Mouse (Mus musculus) inflammation-experienced regulatory T-cells, adult 6 months (primary cell): Measurements from ENCODE around the gene Prnd. TPM values are rescaled to one million over a fixed set of nuclear protein-coding genes. Genes with fewer than 3 reads are reported as not detected.

ENCODE experiments used
- ATAC-seq: one replicate; pipeline ENCODE4 v1.8.0; 2017
- polyA plus RNA-seq, 3 experiments: library from polyadenylated mRNA; unstranded; fragments of 100-300 nt; shearing (Covaris generic); gene quantifications; one replicate each; pipeline ENCODE4 v1.2.1; 2017

Prnd gene
- under 1 TPM in 1 of 3 experiments, not detected in 2; 0.30 TPM for polyA plus RNA-seq

DNA sequence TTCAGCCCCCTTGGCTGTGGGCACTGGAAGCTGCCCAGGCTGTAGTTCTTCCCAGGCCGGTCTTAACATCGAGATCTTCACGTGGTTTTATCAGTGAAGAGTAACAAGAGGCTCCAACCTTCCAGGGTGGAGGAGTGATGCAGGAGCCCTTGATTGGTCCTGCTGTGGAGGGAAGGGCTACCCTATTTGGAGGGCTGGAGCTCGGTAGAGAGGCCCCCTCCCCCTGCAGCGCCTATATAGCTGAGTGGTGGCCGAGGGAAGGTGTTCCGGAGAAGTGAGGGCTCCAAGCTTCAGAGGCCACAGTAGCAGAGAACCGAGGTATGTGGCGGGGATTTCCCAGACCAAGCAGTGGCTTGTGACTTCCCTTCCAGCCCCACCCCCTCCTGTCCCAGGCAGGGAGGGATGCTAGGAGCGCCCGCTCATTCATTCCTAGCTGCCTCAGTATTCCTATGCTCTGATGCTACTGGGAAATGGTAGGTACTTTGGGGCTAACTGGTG, at the start of gene Prnd:
Prnd (plus strand) TSS at position 264 of the 498 bp plus-strand sequence.
- peak; percentile 83 for ATAC-seq

DNA sequence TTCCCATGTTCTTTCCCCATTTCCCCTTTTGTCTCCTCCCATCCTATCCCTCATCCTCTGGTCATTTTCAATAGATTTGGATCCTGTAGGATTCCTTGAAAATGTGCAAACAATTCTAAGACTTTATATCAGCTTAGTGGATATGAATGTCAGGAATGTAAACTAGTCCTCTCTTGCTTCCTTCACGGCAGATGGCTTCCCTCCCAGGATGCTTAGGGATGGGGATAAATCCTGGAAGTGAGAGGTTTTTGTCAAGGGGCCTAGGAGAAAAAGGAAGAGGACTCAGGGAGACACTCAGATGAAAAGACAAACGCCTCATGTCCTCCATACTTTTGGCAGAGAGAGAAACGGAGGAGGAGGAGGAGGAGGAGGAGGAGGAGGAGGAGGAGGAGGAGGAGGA, 48.2 kb upstream of the Prnd start:
- ATAC-seq: no peak

- peak; percentile 79 for ATAC-seq
Measured at GRCm38 (mm10) chr2:131902867-131903266, 47.8 kb upstream of the Prnd start.

- ATAC-seq: no peak
Measured at GRCm38 (mm10) chr2:131905025-131905424, 45.6 kb upstream of the Prnd start.

DNA sequence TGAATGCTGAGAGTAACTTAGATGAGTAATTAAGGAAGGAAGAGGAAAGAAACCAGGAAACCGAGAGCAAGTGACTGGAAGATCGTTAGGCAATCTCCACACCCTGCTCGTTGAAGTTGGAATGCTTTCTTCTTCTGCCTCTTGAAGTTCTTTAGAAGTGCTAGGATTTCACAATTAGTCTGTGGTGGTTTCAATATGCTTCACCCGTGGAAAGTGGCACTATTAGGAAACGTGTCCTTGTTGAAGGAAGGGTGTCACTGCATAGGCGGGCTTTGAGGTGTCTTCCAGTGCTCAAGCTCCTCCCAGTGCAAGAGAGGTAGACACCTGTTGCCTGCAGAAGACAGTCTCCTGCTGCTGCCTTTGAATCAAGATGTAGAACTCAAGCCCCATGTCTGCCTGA, 44.9 kb upstream of the Prnd start:
- no peak for ATAC-seq

- ATAC-seq: no peak
Measured at GRCm38 (mm10) chr2:131906266-131906665, 44.4 kb upstream of the Prnd start.

- no peak for ATAC-seq
Measured at GRCm38 (mm10) chr2:131906846-131907245, 43.8 kb upstream of the Prnd start.

DNA sequence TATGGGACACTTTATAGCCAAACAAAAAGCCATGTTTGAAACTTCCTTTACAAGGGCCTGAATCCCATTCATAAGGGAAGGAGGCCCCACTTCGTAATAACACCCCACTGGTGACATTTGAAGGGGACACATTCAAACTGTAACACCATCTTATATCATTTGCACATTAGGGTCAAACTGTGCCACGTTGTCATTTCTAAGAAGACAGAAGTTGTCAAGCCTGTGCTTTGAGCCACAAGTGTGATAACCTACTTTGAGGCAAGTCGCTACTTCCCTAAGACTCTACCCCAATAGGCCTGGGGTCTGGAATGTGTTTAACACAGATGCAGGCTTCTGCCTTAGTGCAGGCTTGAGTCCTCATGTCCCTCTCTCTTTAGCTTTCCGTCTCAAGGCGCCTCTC, 43.4 kb upstream of the Prnd start:
- no peak for ATAC-seq

DNA sequence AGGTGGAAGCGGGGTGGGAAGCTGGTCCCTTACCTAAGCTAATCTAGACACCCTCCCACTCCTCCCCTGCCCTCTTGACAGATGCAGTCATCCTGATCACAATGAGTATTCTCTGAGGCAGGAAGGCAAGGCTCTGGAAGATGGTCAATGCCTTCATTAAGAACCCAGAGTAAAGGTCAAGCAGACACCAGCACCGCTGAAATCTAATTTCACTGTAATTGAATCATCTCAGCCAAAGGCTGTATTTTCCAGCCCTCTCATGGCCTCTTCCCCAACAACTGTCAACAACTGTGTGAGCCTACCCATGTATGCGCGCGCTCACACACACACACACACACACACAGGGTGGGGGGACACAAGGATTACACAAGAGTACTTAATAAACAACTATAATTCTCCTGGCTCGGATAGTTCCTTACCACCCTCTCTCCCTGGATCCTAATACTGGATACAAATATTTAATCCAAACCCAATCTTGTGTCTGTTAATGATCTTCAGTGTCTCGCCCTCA, 42.3 kb upstream of the Prnd start:
- no peak for ATAC-seq

- ATAC-seq: no peak
Measured at GRCm38 (mm10) chr2:131908906-131909305, 41.8 kb upstream of the Prnd start.

DNA sequence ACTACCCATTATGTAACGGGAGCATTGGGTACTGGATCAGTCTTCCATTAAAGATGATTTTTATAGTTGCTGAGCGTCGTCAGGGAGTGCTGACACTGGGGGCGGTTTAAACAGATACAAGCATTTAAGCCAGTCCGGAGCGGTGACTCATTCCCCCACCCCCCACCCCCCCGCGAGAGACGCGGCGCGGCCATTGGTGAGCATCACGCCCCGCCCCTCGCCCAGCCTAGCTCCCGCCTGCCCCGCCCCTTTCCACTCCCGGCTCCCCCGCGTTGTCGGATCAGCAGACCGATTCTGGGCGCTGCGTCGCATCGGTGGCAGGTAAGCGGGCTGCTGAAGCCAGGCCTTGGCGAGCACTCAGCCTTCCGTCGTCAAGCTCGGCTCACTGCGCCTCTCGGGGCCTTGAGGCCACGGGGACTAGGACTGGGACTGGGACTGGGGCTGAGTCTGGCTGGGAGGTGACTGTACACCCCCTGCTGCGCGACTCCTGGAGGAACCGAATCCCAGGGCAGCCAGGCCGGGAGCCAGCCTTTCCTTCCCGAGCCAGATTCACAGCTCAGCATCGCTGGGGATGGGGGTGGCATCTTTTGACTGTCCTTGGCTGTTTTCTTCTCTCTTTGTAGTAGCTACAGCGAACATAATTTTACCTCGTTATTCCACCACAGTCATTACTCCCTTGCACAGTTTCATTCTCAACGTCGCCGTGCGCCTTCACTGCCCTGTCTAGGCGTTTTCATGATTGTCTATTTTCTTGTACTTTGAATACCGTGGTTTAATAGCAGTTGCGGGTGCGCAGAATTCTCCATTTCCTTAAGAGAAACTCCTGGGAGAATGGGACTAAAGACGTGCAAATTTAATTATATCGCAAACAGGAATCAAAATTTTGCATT, 40.7 kb upstream of the Prnd start, which contains the start of the genes Prnp and Prn:
Prnp (plus strand) TSS at position 246 of the 890 bp plus-strand sequence.
Prn (plus strand) TSS at position 275 of the 890 bp plus-strand sequence.
- ATAC-seq: peak; percentile 96

DNA sequence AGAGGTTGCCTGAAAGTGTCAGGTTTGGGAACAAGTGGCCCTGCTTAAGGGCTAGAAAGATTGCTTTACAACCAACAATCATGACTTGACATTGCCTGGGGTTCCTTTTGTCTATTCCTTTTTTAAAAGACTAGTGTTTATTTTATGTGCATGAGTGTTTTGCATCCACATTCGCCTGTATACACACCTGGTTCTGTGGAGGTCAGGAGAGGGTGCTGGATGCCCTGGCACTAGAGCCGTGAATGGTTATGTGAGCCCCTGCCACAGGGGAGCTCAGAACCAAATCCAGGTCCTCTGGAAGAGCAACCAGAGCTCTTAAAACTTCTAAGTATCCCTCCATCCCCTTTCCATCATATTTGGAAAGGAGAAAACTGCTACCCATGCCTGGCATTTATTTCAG, 39.8 kb upstream of the Prnd start:
- ATAC-seq: no peak

DNA sequence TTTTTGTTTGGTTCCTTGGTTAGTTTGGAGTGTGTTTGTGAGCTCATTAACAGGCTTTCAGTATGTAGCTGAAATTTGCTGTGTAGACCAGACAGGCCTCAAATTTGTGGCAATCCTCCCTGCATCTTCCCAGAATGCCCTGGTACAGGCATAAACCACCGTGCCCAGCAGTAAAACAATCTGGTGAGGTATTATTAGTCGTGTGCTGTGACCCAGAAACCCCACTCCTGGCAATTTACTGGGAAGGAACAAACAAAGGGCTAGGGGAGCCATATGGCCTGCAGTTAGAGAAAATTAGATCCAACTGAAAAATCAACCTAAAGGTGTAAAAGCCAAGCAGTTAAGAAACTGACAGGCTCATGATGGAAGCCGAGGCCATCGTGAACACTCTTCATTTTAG, 39.3 kb upstream of the Prnd start:
- no peak for ATAC-seq

DNA sequence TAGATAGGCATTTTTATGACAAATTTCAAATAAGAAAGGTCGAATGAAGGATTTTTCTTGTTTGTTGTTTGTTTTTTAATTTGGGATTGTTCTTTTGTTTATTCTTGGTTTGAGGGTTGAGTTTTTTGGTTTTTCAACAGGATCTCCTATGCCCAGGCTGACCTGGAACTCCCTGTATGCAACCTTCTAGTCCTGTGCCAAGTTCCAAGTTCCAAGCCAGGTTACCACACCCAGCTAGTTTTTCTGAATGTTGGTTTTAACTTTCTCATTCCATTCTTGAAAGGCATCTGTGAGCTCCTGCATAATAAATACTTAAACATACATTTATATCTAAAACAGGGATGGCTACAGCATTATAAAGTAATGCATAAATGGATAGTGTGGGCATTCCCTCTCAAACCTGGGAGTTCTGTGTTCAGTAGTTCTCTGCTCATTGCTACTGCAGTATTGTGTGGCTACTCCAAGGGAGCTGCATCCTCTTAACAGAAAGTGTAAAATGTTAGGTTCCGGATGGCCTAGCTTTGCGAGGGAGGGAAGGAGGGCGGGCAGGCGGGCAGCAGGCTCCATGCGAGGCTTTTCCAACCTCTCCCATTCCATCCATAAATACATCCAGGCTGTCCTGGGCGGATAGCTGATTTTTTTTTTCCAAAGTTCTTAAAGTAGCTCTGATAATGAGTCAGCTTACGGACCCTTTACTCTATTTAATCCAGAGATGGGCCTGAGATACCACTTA, 38.0 kb upstream of the Prnd start:
- no peak for ATAC-seq

DNA sequence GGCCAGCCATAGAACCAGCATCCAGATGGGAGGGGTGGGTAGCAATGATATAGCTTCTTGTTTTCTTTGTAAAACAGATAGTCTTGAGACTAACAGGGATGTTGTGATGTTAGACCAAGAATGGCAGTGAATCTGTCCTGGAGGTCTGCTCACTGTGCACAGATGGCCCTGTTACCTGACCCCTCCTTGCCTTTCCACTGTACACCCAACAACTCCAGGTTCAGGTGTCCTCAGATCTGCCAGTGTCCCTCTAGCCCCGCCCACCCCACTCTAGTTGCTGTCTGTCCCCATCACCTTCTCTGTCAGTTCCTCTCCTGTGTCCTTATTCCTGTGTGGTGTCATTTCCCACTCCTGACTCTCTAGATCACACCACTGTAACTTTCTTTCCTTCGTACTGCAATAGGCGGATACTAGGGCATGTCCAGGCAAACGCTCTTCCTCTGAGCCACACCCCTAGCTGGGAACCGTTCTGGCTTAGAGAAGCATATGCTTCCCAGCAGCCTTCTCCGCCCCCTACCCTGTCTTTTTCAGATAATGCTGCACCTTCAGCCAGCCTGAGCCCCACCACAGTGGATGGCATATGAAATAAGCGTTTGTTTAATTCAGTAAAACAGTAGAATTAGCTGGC, 18.3 kb upstream of the Prnd start:
- ATAC-seq: no peak

GRCm38 (mm10) chr2:131933013-131933412, 17.6 kb upstream of the Prnd start:
- no peak for ATAC-seq

- ATAC-seq: no peak
Measured at GRCm38 (mm10) chr2:131933598-131933997, 17.1 kb upstream of the Prnd start.

GRCm38 (mm10) chr2:131934243-131934642, 16.4 kb upstream of the Prnd start:
- no peak for ATAC-seq

DNA sequence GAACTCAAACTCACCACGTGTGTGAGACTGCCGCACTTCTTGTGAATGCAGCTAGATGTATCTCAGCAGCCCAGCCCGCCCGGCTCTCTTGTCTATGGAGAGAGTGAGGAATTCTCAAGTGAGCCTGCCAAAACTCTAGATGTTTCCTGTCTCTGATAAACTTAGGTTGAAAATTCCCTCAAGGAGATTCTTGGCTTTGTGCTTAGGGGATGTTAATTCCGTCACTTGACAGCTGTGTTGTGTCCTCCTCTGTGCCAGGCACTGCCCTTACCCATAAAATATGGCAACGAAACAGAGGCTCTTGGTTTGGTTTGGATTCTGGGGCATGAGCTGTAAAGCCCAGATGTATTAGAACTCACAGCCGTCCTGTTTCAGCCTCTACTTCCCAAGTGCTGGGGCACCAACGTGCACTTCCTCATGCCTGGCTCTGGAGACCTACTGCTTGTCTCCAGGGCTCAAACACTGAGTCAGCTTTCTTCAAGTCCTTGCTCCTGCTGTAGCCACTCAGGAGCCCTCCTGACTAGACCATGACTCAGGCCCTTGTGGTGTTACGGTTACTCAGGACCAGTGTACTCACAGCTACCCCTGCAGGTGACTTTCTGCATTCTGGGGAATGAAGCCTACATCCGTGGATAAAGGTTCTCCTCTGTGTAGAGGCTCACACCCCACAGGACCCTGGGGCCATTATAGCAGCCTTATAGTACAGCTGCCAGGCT, 15.1 kb upstream of the Prnd start:
- no peak for ATAC-seq

GRCm38 (mm10) chr2:131936410-131936809, 14.3 kb upstream of the Prnd start:
- ATAC-seq: no peak

- peak; percentile 81 for ATAC-seq
Measured at GRCm38 (mm10) chr2:131939404-131940111, 11.1 kb upstream of the Prnd start.
